Mouse (Mus musculus): ENCODE results near the gene Slc30a2. TPM values are rescaled to one million over a fixed set of nuclear protein-coding genes. Genes with fewer than 3 reads are reported as not detected.
"Not testable (repeated sequence)": the region's sequence is repeated elsewhere in the genome, so short reads cannot be mapped to it uniquely, and the experiment has no call there.

The Slc30a2 gene
- total RNA-seq, 1 experiment: 24.3 TPM

GRCm38 (mm10) chr4:134373295-134373694, 30.3 kb downstream of the Slc30a2 start:
- H3K4me3 ChIP-seq (ENCODE audit: insufficient read depth in 1 of 2, low read depth in 1 of 2, low read length in 2 of 2, poor library complexity in 1 of 2, severe bottlenecking in 1 of 2): no peak overlapping the region
- no peak overlapping the region for H3K9ac ChIP-seq (ENCODE audit: insufficient read depth, low read depth, low read length, poor library complexity, severe bottlenecking)
- no peaks in the 10 kb centered on the region for H3K36me3 ChIP-seq (ENCODE audit: control insufficient read depth, insufficient read depth, low read length, poor library complexity, severe bottlenecking)
- H3K27ac ChIP-seq (ENCODE audit: insufficient read depth, low read depth, low read length, poor library complexity, severe bottlenecking): no peak overlapping the region
- no peak for DNase-seq (ENCODE audit: low read depth, low spot score)
- H3K9me3 ChIP-seq (ENCODE audit: control insufficient read depth, insufficient read depth, low read depth, low read length): no peaks in the 10 kb centered on the region
- in situ Hi-C loops (cut with MboI; ENCODE audit: low sequenced_read_pairs in 2 of 2, unreplicated experiment in 2 of 2): no loop called here
- H3K4me1 ChIP-seq (ENCODE audit: control insufficient read depth in 2 of 2, insufficient read depth in 2 of 2, low read length in 2 of 2, poor library complexity in 1 of 2): peaks cover 2 to 19% of the 10 kb centered on the region in 2 experiments; a peak in 3 of 4 replicates
- TF ChIP-seq CHD2 (IDR thresholded peaks at IDR 0.05; ENCODE audit: low read depth, low read length) (no peak), MAFK (IDR thresholded peaks at IDR 0.05; ENCODE audit: insufficient read depth, low read depth, low read length) (no peak), ZNF384 (IDR thresholded peaks at IDR 0.05; ENCODE audit: low read depth, low read length) (no peak), HCFC1 (IDR thresholded peaks at IDR 0.05; ENCODE audit: borderline replicate concordance, insufficient read depth, low read length) (no peak), ZC3H11A (IDR thresholded peaks at IDR 0.05; ENCODE audit: borderline replicate concordance, low read depth, low read length) (no peak)

DNA sequence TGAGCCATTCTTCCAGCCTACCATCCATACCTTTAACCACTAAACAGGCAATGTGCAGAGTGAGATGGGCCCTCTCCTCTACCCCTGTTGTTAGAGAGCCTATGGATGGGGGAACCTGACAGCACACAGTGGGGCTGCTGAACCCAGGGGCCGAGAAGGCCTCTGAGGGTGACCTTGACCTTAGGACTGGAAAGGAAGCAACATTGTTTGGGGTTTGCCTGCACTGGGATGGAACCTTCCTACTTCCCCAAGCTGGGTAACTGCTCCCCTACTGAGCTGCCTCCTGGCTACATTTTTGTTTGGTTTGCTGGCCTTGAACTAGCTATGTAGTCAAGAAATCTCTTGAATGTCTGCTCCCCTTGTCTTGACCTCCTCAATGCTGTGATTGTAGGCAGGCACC, 31.3 kb downstream of the Slc30a2 start:
- H3K27ac ChIP-seq (ENCODE audit: insufficient read depth, low read depth, low read length, poor library complexity, severe bottlenecking): peak overlapping the region; percentile 45; the same call in 1 of the 2 replicates

GRCm38 (mm10) chr4:134378089-134378615, 35.2 kb downstream of the Slc30a2 start:
- H3K4me1 ChIP-seq (ENCODE audit: control insufficient read depth in 2 of 2, insufficient read depth in 2 of 2, low read length in 2 of 2, poor library complexity in 1 of 2): peaks cover 0 to 29% of the 10 kb centered on the region in 2 experiments; a peak in 3 of 4 replicates
- in situ Hi-C loops (cut with MboI; ENCODE audit: low sequenced_read_pairs in 2 of 2, unreplicated experiment in 2 of 2): no loop called here
- H3K4me3 ChIP-seq (ENCODE audit: insufficient read depth in 1 of 2, low read depth in 1 of 2, low read length in 2 of 2, poor library complexity in 1 of 2, severe bottlenecking in 1 of 2): 0 out of 4 replicates have a peak overlapping the region, but pooled peaks of 1 of the 2 experiments have one; percentile 7
- no peak for DNase-seq (ENCODE audit: low read depth, low spot score)
- peak overlapping the region; percentile 42; the same call in 1 of the 2 replicates for H3K27ac ChIP-seq (ENCODE audit: insufficient read depth, low read depth, low read length, poor library complexity, severe bottlenecking)
- TF ChIP-seq MAFK (IDR thresholded peaks at IDR 0.05; ENCODE audit: insufficient read depth, low read depth, low read length) (no peak), HCFC1 (IDR thresholded peaks at IDR 0.05; ENCODE audit: borderline replicate concordance, insufficient read depth, low read length) (no peak), ZNF384 (IDR thresholded peaks at IDR 0.05; ENCODE audit: low read depth, low read length) (no peak), CHD2 (IDR thresholded peaks at IDR 0.05; ENCODE audit: low read depth, low read length) (no peak), ZC3H11A (IDR thresholded peaks at IDR 0.05; ENCODE audit: borderline replicate concordance, low read depth, low read length) (no peak)
- H3K9me3 ChIP-seq (ENCODE audit: control insufficient read depth, insufficient read depth, low read depth, low read length): no peaks in the 10 kb centered on the region
- H3K36me3 ChIP-seq (ENCODE audit: control insufficient read depth, insufficient read depth, low read length, poor library complexity, severe bottlenecking): no peaks in the 10 kb centered on the region
- H3K9ac ChIP-seq (ENCODE audit: insufficient read depth, low read depth, low read length, poor library complexity, severe bottlenecking): peak overlapping the region; percentile 66; the same call in 1 of the 2 replicates

More for the DNA sequence above, 31.3 kb downstream of the Slc30a2 start:
- TF ChIP-seq HCFC1 (IDR thresholded peaks at IDR 0.05; ENCODE audit: borderline replicate concordance, insufficient read depth, low read length): no peak
- no peak for TF ChIP-seq ZC3H11A (IDR thresholded peaks at IDR 0.05; ENCODE audit: borderline replicate concordance, low read depth, low read length)
- no peak for TF ChIP-seq ZNF384 (IDR thresholded peaks at IDR 0.05; ENCODE audit: low read depth, low read length)
- TF ChIP-seq CHD2 (IDR thresholded peaks at IDR 0.05; ENCODE audit: low read depth, low read length): no peak
- TF ChIP-seq MAFK (IDR thresholded peaks at IDR 0.05; ENCODE audit: insufficient read depth, low read depth, low read length): no peak
- Histone ChIP-seq H3K9me3 (ENCODE audit: control insufficient read depth, insufficient read depth, low read depth, low read length) (no peaks in the 10 kb centered on the region), H3K36me3 (ENCODE audit: control insufficient read depth, insufficient read depth, low read length, poor library complexity, severe bottlenecking) (no peaks in the 10 kb centered on the region), H3K9ac (ENCODE audit: insufficient read depth, low read depth, low read length, poor library complexity, severe bottlenecking) (no peak overlapping the region), H3K4me1 (ENCODE audit: control insufficient read depth in 2 of 2, insufficient read depth in 2 of 2, low read length in 2 of 2, poor library complexity in 1 of 2) (peaks cover 2 to 28% of the 10 kb centered on the region in 2 experiments; a peak in 3 of 4 replicates), H3K4me3 (ENCODE audit: insufficient read depth in 1 of 2, low read depth in 1 of 2, low read length in 2 of 2, poor library complexity in 1 of 2, severe bottlenecking in 1 of 2) (no peak overlapping the region)
- no peak for DNase-seq (ENCODE audit: low read depth, low spot score)
- in situ Hi-C loops (cut with MboI; ENCODE audit: low sequenced_read_pairs in 2 of 2, unreplicated experiment in 2 of 2): no loop called here

DNA sequence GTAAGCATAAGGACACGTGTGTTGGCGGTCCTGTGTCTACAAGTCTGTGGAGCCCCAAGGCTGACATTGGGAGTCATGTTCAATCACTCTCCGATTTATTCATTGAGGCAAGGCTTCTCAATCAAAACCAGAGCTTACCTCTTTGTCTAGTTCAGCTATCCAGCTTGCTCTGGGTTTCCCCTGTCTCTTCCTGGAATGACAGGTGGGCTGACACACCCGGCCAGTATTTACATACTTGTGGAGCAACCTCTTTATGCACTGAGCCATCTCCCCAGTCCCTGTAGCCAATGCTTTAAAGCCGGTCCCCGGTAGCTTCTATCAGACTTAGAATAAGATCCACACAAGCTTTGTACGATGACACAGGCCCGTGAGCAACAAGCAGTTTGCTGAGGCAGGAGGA, 36.5 kb downstream of the Slc30a2 start:
- no peaks in the 10 kb centered on the region for H3K36me3 ChIP-seq (ENCODE audit: control insufficient read depth, insufficient read depth, low read length, poor library complexity, severe bottlenecking)
- H3K9ac ChIP-seq (ENCODE audit: insufficient read depth, low read depth, low read length, poor library complexity, severe bottlenecking): no peak overlapping the region
- in situ Hi-C loops (cut with MboI; ENCODE audit: low sequenced_read_pairs in 2 of 2, unreplicated experiment in 2 of 2): no loop called here
- H3K27ac ChIP-seq (ENCODE audit: insufficient read depth, low read depth, low read length, poor library complexity, severe bottlenecking): no peak overlapping the region
- H3K9me3 ChIP-seq (ENCODE audit: control insufficient read depth, insufficient read depth, low read depth, low read length): no peaks in the 10 kb centered on the region
- no peak overlapping the region for H3K4me3 ChIP-seq (ENCODE audit: insufficient read depth in 1 of 2, low read depth in 1 of 2, low read length in 2 of 2, poor library complexity in 1 of 2, severe bottlenecking in 1 of 2)
- DNase-seq (ENCODE audit: low read depth, low spot score): no peak
- TF ChIP-seq ZC3H11A (IDR thresholded peaks at IDR 0.05; ENCODE audit: borderline replicate concordance, low read depth, low read length): no peak
- TF ChIP-seq HCFC1 (IDR thresholded peaks at IDR 0.05; ENCODE audit: borderline replicate concordance, insufficient read depth, low read length): no peak
- TF ChIP-seq MAFK (IDR thresholded peaks at IDR 0.05; ENCODE audit: insufficient read depth, low read depth, low read length): no peak
- no peak for TF ChIP-seq ZNF384 (IDR thresholded peaks at IDR 0.05; ENCODE audit: low read depth, low read length)
- no peak for TF ChIP-seq CHD2 (IDR thresholded peaks at IDR 0.05; ENCODE audit: low read depth, low read length)
- H3K4me1 ChIP-seq (ENCODE audit: control insufficient read depth in 2 of 2, insufficient read depth in 2 of 2, low read length in 2 of 2, poor library complexity in 1 of 2): peaks cover 0 to 23% of the 10 kb centered on the region in 2 experiments; a peak in 3 of 4 replicates

DNA sequence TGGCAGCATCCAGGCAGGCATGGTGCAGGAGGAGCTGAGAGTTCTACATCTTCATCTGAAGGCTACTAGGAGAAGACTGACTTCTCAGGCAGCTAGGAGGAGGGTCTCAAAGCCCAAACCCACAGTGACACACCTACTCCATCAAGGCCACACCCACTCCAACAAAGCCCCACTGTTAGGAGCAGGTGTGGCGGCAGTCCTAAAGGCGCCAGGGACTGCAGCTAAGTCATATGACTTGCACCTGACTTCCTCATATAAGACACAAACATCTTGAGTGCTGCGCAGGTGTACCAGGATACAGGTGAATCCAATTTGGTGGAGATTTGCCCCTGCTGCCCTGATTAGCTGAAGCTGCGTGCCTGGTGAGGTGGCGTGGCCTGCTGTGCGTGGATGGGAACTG, 40.8 kb downstream of the Slc30a2 start, which contains the start of gene Extl1:
TSS of gene Extl1 (minus strand) at position 101 of the 400 bp plus-strand sequence.
- H3K36me3 ChIP-seq (ENCODE audit: control insufficient read depth, insufficient read depth, low read length, poor library complexity, severe bottlenecking); DNase-seq (ENCODE audit: low read depth, low spot score); H3K27ac ChIP-seq (ENCODE audit: insufficient read depth, low read depth, low read length, poor library complexity, severe bottlenecking); H3K9me3 ChIP-seq (ENCODE audit: control insufficient read depth, insufficient read depth, low read depth, low read length); H3K9ac ChIP-seq (ENCODE audit: insufficient read depth, low read depth, low read length, poor library complexity, severe bottlenecking); H3K4me1 ChIP-seq (ENCODE audit: control insufficient read depth in 2 of 2, insufficient read depth in 2 of 2, low read length in 2 of 2, poor library complexity in 1 of 2); in situ Hi-C loops (cut with MboI; ENCODE audit: low sequenced_read_pairs in 2 of 2, unreplicated experiment in 2 of 2); H3K4me3 ChIP-seq (ENCODE audit: insufficient read depth in 1 of 2, low read depth in 1 of 2, low read length in 2 of 2, poor library complexity in 1 of 2, severe bottlenecking in 1 of 2): not testable (repeated sequence)

Data from ES-E14 (cell line).